Mouse (Mus musculus): ENCODE results near the gene Cpeb3.
"Not testable (repeated sequence)": the region's sequence is repeated elsewhere in the genome, so short reads cannot be mapped to it uniquely, and the experiment has no call there.

The Cpeb3 gene

GRCm38 (mm10) chr19:37156040-37156439, 52.4 kb downstream of the Cpeb3 start:
- no peak for DNase-seq (ENCODE audit: low read depth)

- DNase-seq (ENCODE audit: low read depth), result peak; percentile 21
Observed at GRCm38 (mm10) chr19:37147145-37147544, 61.3 kb downstream of the Cpeb3 start.

GRCm38 (mm10) chr19:37145846-37146245, 62.6 kb downstream of the Cpeb3 start:
- DNase-seq (ENCODE audit: low read depth), result no peak

GRCm38 (mm10) chr19:37145401-37145800, 63.0 kb downstream of the Cpeb3 start:
- no peak for DNase-seq (ENCODE audit: low read depth)

GRCm38 (mm10) chr19:37141623-37142022, 66.8 kb downstream of the Cpeb3 start:
- DNase-seq (ENCODE audit: low read depth), result peak; percentile 9

- peak; percentile 36 for DNase-seq (ENCODE audit: low read depth)
Observed at GRCm38 (mm10) chr19:37137133-37137532, 71.3 kb downstream of the Cpeb3 start.

- DNase-seq (ENCODE audit: low read depth), result not testable (repeated sequence)
Observed at GRCm38 (mm10) chr19:37135459-37135858, 72.9 kb downstream of the Cpeb3 start.

- no peak for DNase-seq (ENCODE audit: low read depth)
Observed at GRCm38 (mm10) chr19:37133666-37134065, 74.7 kb downstream of the Cpeb3 start.

- no peak for DNase-seq (ENCODE audit: low read depth)
Observed at GRCm38 (mm10) chr19:37131660-37132059, 76.7 kb downstream of the Cpeb3 start.

GRCm38 (mm10) chr19:37128461-37128860, 79.9 kb downstream of the Cpeb3 start:
- no peak for DNase-seq (ENCODE audit: low read depth)

GRCm38 (mm10) chr19:37127018-37127567, 81.3 kb downstream of the Cpeb3 start:
- DNase-seq (ENCODE audit: low read depth), result no peak

- DNase-seq (ENCODE audit: low read depth), result no peak
Observed at GRCm38 (mm10) chr19:37124961-37125360, 83.4 kb downstream of the Cpeb3 start.

- no peak for DNase-seq (ENCODE audit: low read depth)
Observed at GRCm38 (mm10) chr19:37119281-37119680, 89.1 kb downstream of the Cpeb3 start.

- no peak for DNase-seq (ENCODE audit: low read depth)
Observed at GRCm38 (mm10) chr19:37115824-37116223, 92.6 kb downstream of the Cpeb3 start.

GRCm38 (mm10) chr19:37115374-37115773, 93.0 kb downstream of the Cpeb3 start:
- DNase-seq (ENCODE audit: low read depth), result no peak

GRCm38 (mm10) chr19:37111831-37112230, 96.6 kb downstream of the Cpeb3 start:
- DNase-seq (ENCODE audit: low read depth), result no peak

GRCm38 (mm10) chr19:37110494-37110893, 97.9 kb downstream of the Cpeb3 start:
- peak; percentile 85 for DNase-seq (ENCODE audit: low read depth)

GRCm38 (mm10) chr19:37109853-37110252, 98.5 kb downstream of the Cpeb3 start:
- no peak for DNase-seq (ENCODE audit: low read depth)

- DNase-seq (ENCODE audit: low read depth), result no peak
Observed at GRCm38 (mm10) chr19:37100689-37101088, 107.7 kb downstream of the Cpeb3 start.

GRCm38 (mm10) chr19:37095666-37096330, 112.6 kb downstream of the Cpeb3 start:
- no peak for DNase-seq (ENCODE audit: low read depth)

- no peak for DNase-seq (ENCODE audit: low read depth)
Observed at GRCm38 (mm10) chr19:37093181-37093580, 115.2 kb downstream of the Cpeb3 start.

- no peak for DNase-seq (ENCODE audit: low read depth)
Observed at GRCm38 (mm10) chr19:37090146-37091061, 118.0 kb downstream of the Cpeb3 start.
